Mouse (Mus musculus) spleen, embryonic (tissue): ENCODE results near the gene Zp1.

Experiments used
- CTCF ChIA-PET: fragments of 350-600 bp; sonication (Branson Sonifier 250); formaldehyde crosslinking; loops from one replicate; lab custom pipeline; 2022; lab: Charles Lee

Zp1 gene

GRCm38 (mm10) chr19:10926123-10926621, 5.7 kb upstream of the Zp1 start:
- CTCF ChIA-PET = no interaction called here

GRCm38 (mm10) chr19:10924220-10924619, 3.8 kb upstream of the Zp1 start:
- CTCF ChIA-PET = no interaction called here

- CTCF ChIA-PET = no interaction called here
Measured at GRCm38 (mm10) chr19:10921058-10921457, 626 bp upstream of the Zp1 start.

GRCm38 (mm10) chr19:10918321-10918991, 2.0 kb downstream of the Zp1 start:
- CTCF ChIA-PET = no interaction called here

GRCm38 (mm10) chr19:10916506-10916905, 3.9 kb downstream of the Zp1 start:
- CTCF ChIA-PET = interaction anchor here (0.9 kb wide), 1 partner anchor 25 kb away, joined by 4 read pairs; no protein-coding TSS in a partner anchor

- CTCF ChIA-PET = interaction anchor here (0.6 kb wide), 2 partner anchors 9 to 392 kb away, joined by 3 read pairs; no protein-coding TSS in a partner anchor
Measured at GRCm38 (mm10) chr19:10914870-10915269, 5.6 kb downstream of the Zp1 start.

- CTCF ChIA-PET = interaction anchor here (0.6 kb wide), 1 partner anchor 391 kb away, joined by 3 read pairs; no protein-coding TSS in a partner anchor
Measured at GRCm38 (mm10) chr19:10914291-10914690, 6.1 kb downstream of the Zp1 start.

- CTCF ChIA-PET = interaction anchor here (1.2 kb wide), 1 partner anchor 35 kb away, joined by 5 read pairs; no protein-coding TSS in a partner anchor
Measured at GRCm38 (mm10) chr19:10909087-10909721, 11.2 kb downstream of the Zp1 start.

GRCm38 (mm10) chr19:10907891-10908290, 12.5 kb downstream of the Zp1 start:
- CTCF ChIA-PET = interaction anchor here (0.6 kb wide), 1 partner anchor 18 kb away, joined by 13 read pairs; no protein-coding TSS in a partner anchor

GRCm38 (mm10) chr19:10905728-10906000, 14.8 kb downstream of the Zp1 start:
- CTCF ChIA-PET = no interaction called here

GRCm38 (mm10) chr19:10904927-10905727, 15.3 kb downstream of the Zp1 start:
- CTCF ChIA-PET = no interaction called here

- CTCF ChIA-PET = no interaction called here
Measured at GRCm38 (mm10) chr19:10904512-10904911, 15.9 kb downstream of the Zp1 start.

GRCm38 (mm10) chr19:10901046-10901445, 19.4 kb downstream of the Zp1 start:
- CTCF ChIA-PET = no interaction called here

GRCm38 (mm10) chr19:10900315-10900714, 20.1 kb downstream of the Zp1 start:
- CTCF ChIA-PET = no interaction called here

- CTCF ChIA-PET = no interaction called here
Measured at GRCm38 (mm10) chr19:10897491-10897890, 22.9 kb downstream of the Zp1 start.

- CTCF ChIA-PET = no interaction called here
Measured at GRCm38 (mm10) chr19:10896849-10897248, 23.6 kb downstream of the Zp1 start.

- CTCF ChIA-PET = no interaction called here
Measured at GRCm38 (mm10) chr19:10895708-10896107, 24.7 kb downstream of the Zp1 start.

GRCm38 (mm10) chr19:10895016-10895528, 25.4 kb downstream of the Zp1 start, which contains the start of gene Prpf19:
Gene Prpf19 (plus strand): TSS chr19:10895231.
- CTCF ChIA-PET = interaction anchor here (0.6 kb wide), 1 partner anchor 154 kb away, joined by 4 read pairs; no protein-coding TSS in a partner anchor

- CTCF ChIA-PET = interaction anchor here (1.2 kb wide), 1 partner anchor 12 kb away, joined by 7 read pairs; no protein-coding TSS in a partner anchor
Measured at GRCm38 (mm10) chr19:10892201-10892600, 28.2 kb downstream of the Zp1 start.

- CTCF ChIA-PET = interaction anchor here (0.6 to 1.4 kb wide), 6 partner anchors 10 to 355 kb away, joined by 3 to 11 read pairs (median 4); no protein-coding TSS in a partner anchor
Measured at GRCm38 (mm10) chr19:10881426-10882154, 38.8 kb downstream of the Zp1 start, which contains the start of gene Tmem109. Gene Tmem109 (minus strand): TSS chr19:10882001.
